Mouse (Mus musculus): ENCODE data around the gene Shq1.

Shq1 gene

DNA sequence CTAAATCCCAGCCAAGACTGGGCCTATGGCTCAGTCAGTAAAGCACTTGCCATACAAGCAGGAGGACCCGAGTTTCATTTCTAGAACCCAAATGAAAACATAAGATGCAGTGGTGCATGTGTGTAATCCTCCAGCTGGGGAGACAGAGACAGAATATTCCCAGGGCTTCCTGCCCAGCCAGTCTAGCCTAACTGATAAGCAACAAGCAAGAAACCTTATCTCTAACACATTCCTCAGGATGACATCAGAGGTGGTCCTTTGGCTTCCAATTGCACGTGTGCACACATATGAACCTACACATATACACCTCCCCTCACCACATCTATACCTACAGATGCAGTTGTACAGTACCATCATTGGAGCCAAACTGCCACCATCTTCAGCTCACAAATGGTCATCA, 2.1 kb downstream of the Shq1 start:
- DNase-seq (ENCODE audit: low spot score), result no peak

DNA sequence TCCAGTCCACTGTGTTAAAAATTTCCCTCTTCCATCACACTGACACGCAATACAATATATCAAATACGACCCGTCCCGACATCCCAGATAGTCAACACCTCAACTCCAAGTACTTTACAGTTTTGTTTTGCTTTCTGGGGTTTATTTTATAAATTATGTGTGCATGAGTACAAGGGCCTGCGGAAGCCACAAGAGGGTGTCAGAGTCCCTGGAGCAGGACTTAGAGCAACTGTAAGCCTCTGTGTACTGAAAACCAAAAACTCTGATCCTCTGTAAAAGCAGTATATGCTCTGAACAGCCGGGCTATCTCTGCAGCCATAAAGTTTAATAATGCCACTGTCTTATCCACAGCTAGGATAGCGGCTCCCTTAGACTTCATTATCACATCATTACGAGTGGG, 3.3 kb downstream of the Shq1 start:
- DNase-seq (ENCODE audit: low spot score), result no peak

DNA sequence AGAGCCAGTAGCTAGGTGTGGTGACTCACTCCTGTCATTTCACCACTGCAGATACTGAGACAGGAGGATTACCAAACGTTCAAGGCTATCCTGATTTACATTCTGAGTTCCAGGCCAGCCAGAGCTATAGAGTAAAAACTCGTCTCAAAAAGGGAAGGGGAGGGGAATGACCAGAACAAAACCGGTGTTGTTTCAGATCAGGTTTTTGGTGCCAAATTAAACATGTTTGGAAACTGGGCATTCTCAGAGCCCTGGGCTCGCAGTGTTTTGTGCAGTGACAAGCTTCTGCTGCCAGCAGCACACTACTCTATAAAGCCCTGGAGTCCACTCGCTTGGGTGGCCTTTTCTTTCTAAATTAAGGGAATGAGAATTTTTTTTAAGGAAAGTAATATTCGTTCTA, 8.7 kb downstream of the Shq1 start:
- no peak for DNase-seq (ENCODE audit: low spot score)

DNA sequence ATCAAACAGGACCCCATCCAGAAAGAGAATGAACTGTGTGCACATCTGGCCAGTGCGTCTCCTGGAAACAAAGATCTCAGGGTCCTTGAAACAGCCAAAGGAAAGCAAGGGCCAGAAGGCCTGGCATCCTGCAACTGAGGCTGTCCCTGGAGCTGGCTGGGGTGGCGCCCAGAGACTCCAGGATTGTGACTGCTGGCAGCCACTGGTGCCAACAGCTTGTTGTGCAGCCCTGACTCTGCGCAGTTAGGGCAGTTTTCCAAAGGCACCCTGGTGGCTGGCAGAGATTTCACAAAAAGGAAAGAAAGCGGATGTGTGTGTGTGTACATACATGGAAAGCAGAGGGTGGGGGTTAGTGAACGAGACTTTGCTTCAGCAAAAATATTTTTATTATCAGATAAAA, 10.6 kb downstream of the Shq1 start:
- no peak for DNase-seq (ENCODE audit: low spot score)

DNA sequence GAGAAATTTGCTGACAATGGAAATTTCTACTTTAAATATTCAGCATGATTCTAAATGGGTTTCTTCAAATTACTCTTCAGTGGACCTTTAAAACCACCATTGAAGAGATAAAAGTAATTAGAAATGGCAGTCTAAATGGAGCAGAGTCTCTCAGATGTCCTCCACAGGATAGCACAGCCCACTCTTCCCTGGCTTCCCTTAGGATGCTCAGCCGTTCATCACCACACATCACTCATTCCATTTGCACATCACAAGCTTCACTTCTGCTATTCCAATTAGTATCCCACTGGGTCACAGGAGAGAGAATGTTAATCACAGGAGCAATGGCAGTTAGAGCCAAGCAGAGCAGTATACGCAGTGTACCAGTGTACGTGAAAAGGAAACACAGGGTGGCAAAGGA, 18.4 kb downstream of the Shq1 start:
- no peak for DNase-seq (ENCODE audit: low spot score)

DNA sequence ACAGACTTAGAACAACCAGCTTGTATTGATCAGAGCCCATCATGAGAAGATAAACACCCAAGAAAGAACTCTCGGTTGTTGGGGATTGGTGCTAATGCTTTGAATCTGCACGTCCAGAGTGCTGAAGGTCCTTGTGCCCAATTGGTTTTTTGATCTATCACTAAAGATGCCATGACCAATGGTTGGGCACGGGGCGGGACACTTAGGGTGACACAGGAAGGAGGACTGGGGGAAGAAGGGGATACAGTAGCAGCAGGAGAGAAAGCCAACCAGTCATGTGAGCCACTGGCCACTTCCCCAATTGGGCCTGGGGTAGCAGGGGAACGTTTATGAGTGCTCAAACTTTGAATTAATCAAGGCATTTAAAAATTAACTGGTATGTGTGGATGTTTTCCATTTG, 23.8 kb downstream of the Shq1 start:
- DNase-seq (ENCODE audit: low spot score), result no peak

DNA sequence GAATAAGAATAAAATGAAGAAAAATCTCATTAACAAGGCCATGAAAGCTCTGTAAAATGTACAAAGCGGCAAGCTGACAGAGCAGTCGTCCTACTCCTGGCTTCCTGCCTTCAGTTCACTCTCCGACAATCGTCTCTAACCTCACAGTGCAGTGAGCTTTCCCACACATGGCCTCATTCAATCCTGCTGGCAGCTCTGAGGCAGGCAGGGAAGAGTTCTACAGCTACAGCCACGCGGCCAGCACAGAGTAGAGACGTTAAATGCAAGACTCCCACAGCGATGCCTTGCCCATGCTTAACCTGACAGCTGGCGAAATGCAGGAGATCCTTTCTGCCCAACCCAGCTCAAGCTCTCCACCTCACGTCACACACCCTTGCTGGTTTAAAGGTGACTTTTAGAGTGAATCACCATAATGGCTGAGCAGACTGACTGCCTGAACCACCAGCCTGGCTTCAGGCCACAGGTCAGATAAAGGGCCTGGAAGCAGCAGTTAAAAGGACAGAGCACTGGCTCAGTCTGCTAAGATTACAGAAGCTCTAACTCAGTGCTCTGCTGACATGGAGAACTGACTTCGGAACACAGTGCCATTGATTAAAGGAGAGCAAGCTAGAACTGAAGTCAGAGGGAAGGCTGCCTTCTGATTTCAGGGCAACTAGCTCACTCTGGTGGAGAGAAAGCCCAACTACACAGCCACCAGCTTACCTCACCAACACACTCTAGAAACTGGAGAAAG, 25.3 kb downstream of the Shq1 start:
- DNase-seq (ENCODE audit: low spot score), result peak; percentile 71

DNA sequence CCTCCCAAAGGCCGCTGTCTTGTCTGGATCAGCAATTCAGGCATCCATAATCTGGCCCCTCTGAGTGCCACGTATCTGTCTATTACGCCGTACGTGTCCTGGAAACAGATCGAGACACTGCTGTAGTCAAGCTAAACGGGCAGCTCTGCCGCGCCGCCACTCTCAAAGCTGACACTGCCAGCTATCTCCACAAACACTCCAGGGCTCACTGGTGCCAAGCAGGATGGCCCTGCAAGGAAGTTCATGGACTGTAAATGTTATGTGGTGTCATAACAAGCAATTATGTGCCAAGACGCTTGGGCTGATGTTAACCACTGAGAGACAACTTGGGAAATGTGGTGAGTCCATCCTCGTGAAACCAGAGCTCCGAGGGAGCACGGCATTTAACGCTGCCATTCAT, 26.3 kb downstream of the Shq1 start:
- no peak for DNase-seq (ENCODE audit: low spot score)

DNA sequence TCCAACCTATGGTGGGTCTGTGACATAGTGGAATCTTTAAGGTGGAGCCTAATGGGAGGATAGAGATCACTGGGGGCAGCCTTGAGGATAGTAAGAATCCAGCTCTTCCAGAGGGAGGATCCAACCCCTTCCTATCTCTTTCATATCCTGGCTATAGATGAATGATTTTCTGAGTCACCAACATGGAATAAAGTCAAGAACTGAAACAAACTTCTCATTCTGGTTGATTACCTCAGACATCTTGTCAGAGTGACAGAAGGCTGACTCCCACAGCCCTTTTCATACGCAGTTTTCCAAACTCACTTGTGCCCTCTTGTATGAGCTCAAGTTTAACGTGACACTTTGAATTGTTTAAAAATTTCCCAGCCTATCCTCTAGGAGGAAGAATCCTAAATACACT, 28.2 kb downstream of the Shq1 start:
- DNase-seq (ENCODE audit: low spot score), result no peak

DNA sequence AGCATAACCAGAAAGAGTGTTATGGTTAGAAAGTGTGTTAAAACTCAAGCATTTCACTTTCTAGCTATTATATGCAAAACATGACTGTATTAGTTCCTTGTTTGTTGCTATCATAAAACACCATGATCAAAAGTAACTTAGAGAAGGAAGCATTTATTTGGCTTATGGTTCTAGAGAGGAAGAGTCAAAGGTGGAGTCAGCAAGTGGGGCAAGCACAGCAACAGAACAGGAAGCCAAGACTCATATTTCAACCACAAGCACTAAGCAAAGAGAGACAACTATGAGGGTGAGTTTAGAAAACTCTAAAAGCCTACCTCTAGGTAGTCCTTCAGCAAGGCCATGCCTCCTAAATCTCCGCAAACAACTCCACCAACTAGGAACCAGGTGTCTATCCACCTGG, 30.4 kb downstream of the Shq1 start:
- DNase-seq (ENCODE audit: low spot score), result no peak

DNA sequence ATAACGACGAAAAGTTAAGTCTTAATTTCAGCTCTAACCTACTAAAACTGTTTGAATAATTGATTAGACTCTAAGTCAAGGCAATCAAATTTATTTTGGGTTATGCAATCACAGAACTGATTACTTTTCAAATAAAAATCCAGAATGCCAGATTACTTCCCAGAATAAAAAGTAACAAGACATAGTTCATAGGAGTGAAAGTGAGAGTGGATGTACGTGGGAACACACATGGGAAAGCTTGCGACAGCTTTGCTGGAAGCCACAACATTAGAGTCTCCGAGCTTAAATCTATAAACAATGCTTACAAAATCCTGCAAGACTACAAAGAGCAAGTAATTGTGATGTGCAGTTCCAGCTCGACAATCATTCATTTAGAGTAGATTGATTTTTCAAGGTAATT, 41.9 kb downstream of the Shq1 start:
- DNase-seq (ENCODE audit: low spot score), result no peak

DNA sequence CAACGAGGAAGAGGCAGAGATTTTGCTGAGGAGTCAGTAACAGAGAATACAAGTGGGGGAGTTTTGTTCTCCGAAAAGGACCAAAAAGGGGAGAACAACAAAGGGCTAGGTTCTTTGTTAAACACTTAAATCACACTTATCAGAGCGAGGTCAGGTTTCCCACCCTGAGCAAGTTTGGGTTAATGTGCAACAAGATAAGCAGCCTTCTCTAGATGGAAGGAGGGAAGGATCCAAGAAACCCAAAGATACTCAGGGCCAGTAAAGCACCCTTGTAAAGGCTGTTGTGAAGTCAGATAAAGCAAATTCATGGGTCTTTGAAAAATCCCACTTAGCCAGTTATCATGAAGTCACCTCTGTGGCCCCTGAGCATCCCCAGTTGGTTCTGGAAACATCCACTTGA, 42.7 kb downstream of the Shq1 start:
- no peak for DNase-seq (ENCODE audit: low spot score)

DNA sequence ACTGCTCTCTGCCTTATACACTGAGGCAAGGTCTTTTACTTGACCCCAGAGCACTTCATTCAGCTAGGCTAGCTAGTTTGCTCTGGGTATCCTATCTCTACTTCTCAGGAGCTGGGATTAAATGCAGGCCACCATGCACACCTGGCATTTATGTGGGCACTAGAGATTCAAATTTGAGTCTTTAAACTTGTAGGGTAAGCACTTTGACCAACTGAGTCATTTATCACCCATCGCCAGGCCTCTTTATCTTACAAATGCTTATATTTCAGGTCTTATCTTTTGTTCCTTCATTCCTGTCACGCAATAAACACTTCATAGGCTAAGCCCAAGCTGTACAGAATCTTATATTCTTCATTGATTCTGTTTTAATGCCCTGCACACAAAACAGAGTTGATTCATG, 47.0 kb downstream of the Shq1 start:
- no peak for DNase-seq (ENCODE audit: low spot score)

DNA sequence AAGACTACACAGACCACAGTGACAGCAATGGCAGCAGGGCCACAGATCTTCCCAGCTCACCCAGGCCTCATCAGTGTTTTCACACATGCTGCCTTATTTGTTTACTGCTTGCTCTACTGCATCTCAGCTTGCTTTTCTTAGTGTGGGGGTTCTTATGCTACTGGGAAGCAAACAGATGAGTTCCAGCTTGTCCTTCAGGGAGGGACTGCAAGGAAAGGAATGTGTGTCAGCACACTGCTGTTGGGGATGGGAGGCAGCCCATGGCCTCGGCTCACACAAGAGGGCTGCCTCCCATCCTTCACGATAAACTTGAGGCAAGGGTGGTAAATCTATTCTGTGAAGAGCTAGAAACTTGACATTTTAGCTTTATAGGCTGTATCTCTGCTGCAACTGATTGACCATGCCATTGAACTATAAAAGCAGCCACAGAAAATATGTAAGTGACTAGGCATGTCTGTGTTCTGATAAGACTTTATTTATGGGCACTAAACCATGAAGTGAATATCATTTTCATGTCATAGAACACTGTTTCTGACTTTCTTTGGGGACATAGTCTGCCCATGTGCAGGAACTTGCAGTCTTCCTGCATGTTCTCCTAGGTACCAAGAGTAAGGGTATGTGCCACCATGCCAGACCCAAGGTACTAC, 48.0 kb downstream of the Shq1 start:
- DNase-seq (ENCODE audit: low spot score), result no peak

DNA sequence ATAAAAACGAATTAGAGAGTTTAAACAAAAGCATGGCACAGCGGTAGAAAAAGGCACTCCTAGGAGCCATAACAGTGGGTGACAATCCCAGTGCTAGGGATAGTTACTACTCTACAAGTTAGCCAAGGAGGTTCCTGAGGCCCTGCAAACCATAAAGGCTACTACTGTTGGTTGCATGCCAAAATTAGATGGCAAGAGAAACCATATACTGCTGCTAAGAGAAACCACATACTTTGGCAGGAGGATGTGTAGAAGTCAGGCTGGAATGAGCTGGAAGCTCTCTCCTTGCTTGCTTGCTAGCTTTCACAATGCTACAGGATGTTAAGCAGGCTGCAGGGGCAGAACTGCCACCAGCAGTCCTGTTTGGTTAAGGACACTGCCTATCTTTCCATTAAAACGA, 50.5 kb downstream of the Shq1 start:
- no peak for DNase-seq (ENCODE audit: low spot score)

DNA sequence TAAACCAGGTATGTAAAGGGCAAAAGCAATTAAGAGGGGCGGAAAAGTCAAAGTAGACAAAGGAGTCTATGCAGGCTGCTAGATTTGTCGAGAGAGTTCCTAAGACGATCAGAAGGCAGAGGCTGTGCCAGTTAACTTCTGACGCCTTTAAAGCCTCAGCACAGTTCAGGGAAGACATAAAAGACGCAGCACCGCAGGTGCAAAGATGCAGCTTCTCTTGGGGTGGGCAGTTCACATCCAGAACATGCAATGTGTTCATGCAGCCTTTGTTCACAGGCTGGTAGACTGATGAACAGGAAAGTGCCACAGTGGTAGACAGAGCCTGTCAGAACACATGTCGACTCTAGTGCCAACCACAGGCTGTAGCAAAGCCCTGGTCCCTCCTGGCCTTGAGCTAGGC, 51.6 kb downstream of the Shq1 start:
- no peak for DNase-seq (ENCODE audit: low spot score)

DNA sequence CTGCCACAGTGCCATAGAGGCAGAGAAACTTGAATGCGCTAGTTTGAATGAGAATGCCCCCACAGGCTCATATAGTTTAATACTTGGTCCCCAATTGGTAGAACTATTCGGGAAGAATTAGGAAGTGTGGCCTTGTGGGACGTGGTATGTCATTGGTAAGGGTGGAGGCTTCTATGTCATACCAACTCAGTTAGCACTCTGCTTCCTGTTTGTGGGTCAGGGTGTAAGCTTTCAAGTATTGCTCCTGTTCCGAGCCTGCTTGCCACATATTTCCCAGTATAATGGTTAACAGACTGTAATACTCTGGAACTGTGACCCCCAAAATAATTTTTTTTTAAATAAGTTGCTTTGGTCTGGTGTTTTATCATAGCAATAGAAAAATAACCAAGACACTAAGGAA, 54.8 kb downstream of the Shq1 start:
- no peak for DNase-seq (ENCODE audit: low spot score)

DNA sequence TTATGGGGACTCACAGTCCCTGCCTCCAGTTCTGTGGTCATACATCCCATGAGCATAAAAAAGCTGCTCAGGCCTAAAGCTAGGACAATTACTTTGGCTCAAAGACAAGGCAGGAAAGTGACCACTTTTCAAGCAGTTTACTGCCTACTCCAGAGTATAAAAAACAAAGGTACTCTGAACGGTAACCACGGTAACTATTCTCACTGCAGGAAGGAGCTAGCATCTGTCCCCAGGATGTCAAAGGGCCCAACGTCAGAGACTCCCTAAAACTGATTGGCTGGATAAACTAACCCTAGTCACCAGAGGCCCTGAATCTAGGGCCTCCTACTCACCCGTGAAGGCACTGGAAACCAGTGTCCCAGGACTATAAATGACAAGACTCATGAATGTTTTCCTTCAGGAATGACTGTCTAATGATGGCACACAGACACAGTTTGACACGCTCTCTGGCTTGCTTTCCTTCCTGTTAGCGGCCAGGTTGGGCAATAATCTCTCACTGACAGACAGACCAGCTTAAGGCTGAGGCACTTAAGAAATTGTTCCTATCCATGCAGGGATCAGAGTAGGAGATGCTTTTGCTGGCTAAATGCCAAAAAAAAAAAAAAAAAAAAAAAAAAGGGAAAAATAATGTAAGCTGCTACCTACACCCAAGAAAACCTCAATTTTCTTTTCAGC, 57.2 kb downstream of the Shq1 start:
- DNase-seq (ENCODE audit: low spot score), result no peak

DNA sequence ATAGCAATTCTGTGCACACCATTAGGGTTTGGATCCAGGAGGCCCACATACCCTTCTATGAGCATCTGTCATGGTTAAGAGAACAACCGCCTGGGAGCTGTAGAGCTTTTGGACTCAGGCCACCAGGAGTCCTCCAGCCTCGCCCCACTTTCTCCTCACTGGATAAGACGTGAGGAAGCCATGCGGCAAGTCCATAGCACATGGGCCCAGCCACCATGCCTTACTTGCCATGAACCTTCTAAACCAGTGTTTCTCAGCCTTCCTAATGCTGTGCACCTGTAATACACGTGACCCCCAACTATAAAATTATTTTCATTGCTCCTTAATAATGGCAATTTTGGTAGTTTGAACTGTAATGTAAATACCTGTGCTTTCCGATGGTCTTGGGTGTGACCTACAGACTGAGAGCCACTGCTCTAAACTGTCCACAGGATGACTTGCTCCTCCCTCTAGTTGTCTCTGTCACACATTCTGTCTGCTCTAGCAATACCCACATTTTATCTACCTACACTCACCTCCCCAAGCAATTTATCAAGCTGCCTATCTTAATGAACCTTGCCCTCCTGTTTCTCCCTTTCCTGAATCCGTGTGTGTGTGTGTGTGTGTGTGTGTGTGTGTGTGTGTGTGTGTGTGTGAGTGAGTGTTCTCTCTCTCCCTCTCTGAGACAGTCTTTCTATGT, 59.9 kb downstream of the Shq1 start:
- no peak for DNase-seq (ENCODE audit: low spot score)

DNA sequence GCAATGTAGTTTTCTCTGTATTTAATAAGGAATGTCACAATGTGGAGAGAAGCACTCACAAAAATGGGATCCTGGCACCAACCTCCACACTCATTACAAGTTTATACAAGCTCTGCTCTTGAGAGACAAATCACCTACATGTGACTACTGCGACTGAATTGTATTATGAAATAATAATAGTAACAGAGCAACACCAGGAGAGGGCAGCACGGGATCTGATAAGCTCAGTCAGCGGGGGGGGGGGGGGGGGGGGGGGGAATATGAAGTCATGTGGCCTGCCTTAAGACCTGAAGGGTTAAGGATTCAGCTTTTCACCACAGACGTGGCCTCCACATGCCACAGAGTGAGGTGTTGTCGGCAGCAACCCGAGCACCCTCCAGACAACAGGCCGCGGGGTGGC, 60.8 kb downstream of the Shq1 start:
- no peak for DNase-seq (ENCODE audit: low spot score)

DNA sequence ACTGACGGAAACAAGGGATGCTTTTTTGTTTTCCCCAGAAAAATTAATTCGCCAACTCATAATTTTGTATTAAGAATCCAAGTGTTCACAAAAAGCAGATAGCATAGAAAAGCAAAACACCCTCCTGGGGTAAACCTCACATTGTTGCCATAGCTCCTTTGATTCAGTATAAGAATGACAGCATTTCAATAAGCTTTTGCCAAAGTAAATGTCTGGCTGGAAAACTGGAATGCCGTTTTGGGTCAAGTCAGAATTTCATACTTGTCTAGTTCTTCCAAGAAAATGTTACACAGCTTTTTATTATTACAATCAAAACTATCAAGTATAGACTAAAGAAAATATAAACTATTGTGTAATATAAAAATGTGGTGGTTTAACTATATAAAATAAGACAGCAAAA, 61.7 kb downstream of the Shq1 start:
- no peak for DNase-seq (ENCODE audit: low spot score)

DNA sequence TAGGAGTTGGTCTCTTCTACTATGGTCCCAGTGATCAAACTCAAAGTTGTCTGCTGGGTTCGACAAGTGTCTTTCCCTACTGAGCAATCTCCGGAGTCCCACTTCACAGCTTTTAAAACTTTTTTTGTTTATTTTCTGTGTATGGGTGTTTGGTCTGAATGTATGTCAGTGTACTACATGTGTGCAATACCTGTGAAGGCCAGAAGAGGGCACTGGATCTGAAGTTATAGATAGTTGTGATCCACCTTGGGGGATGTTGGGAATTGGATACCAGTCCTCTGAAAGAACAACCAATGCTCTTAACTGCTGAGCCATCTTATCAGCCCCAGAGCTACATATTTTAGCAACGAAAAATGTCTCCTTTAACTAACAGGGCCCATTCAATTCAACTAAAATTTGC, 62.5 kb downstream of the Shq1 start:
- peak; percentile 38 for DNase-seq (ENCODE audit: low spot score)

DNA sequence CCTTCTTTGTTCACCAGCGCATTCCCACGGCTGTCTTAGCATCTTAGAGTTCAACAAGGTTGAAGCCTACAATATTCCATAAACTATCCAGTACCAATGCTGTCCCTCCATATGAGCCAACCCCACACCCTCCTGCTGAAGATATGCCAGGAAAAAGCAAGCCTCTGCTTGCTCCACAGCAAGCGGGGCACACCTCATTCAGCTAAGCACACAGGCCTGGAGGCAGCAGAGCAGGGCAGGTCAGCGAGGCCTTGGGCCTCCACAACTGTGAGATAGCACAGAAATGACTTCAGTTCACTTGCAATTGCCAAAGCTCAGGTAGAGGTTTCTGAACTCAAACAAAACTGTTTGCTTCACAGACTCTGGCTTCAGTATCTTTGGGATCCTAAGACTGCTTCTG, 64.2 kb downstream of the Shq1 start:
- no peak for DNase-seq (ENCODE audit: low spot score)

All from retina, embryonic 14.5 days (tissue).